ENCODE assay signal across 9 mouse cellular contexts in genomic region chr2:156726344-156726743, GRCm38 (mm10). TPM values are rescaled to one million over a fixed set of nuclear protein-coding genes. Genes with fewer than 3 reads are reported as not detected.
DNase-seq lines count a peak whose midpoint lies in the region; ATAC-seq and TF ChIP-seq lines count a peak whose summit lies in the region.
"Had no signal": no experiment of that assay in that cellular context is flagged by ENCODE, and none has a peak within 500 bp of the region (broad histone marks: within the 10 kb centered on the region; RNA-seq: fewer than 3 reads in every experiment).

No protein-coding gene starts in this region.

- no peak for DNase-seq in limb, embryonic 11.5 days (ENCODE audit: low spot score)
- no peak for DNase-seq in limb, embryonic 10.5 days (ENCODE audit: low spot score)
- peak; percentile 61 for DNase-seq in fibroblast of lung, adult 2 months (ENCODE audit: low read depth)
- no peak for DNase-seq in lung, adult 2 months
- DNase-seq in gastrocnemius, adult 8-10 months (ENCODE audit: low spot score in 2 of 2), result no peak
- no peak for DNase-seq in natural killer cell, adult 2 months (ENCODE audit: low spot score in 2 of 2)
- DNase-seq in right cerebral cortex, postnatal 25 days, result no peak
- DNase-seq: thymus, adult 18-20 months had no signal

- H3K4me1 ChIP-seq in limb, embryonic 11.5 days (ENCODE audit: control insufficient read depth, insufficient read depth, low read length), result 0 out of 2 replicates have a peak, but pooled peaks cover 3% of the 10 kb centered on the region
- H3K4me1 ChIP-seq in limb, embryonic 10.5 days, result peaks cover 55% of the 10 kb centered on the region
- H3K4me1 ChIP-seq in lung, adult 2 months (ENCODE audit: control insufficient read depth, insufficient read depth, low read length), result peaks cover 46% of the 10 kb centered on the region
- peaks cover 53% of the 10 kb centered on the region for H3K4me1 ChIP-seq in stomach, embryonic 15.5 days

- H3K27me3 ChIP-seq in limb, embryonic 11.5 days (ENCODE audit: control insufficient read depth, insufficient read depth, low read length), result no peaks in the 10 kb centered on the region
- no peaks in the 10 kb centered on the region for H3K27me3 ChIP-seq in limb, embryonic 10.5 days (ENCODE audit: low read depth, poor library complexity, severe bottlenecking)
- no peaks in the 10 kb centered on the region for H3K27me3 ChIP-seq in stomach, embryonic 15.5 days (replicated peaks)

- H3K27ac ChIP-seq in limb, embryonic 11.5 days (replicated peaks; ENCODE audit: low read depth, low read length), result no peak overlapping the region
- no peak overlapping the region for H3K27ac ChIP-seq in limb, embryonic 10.5 days
- peak overlapping the region; percentile 67 for H3K27ac ChIP-seq in stomach, embryonic 15.5 days

- no peaks in the 10 kb centered on the region for H3K9me3 ChIP-seq in limb, embryonic 11.5 days (ENCODE audit: control insufficient read depth, low read length)
- H3K9me3 ChIP-seq in limb, embryonic 10.5 days (replicated peaks), result no peaks in the 10 kb centered on the region
- H3K9me3 ChIP-seq in stomach, embryonic 15.5 days, result no peaks in the 10 kb centered on the region

- no peak for TF ChIP-seq CTCF in lung, adult 2 months (IDR thresholded peaks at IDR 0.05; ENCODE audit: insufficient read depth, low read length)

- no peaks in the 10 kb centered on the region; the same call in 1 of the 2 replicates for H3K36me3 ChIP-seq in limb, embryonic 11.5 days (ENCODE audit: control insufficient read depth, insufficient read depth, low read length)
- H3K36me3 ChIP-seq in limb, embryonic 10.5 days, result peaks cover 34% of the 10 kb centered on the region
- no peaks in the 10 kb centered on the region; the same call in 1 of the 2 replicates for H3K36me3 ChIP-seq in stomach, embryonic 15.5 days

- no peak overlapping the region for H3K4me3 ChIP-seq in limb, embryonic 11.5 days (ENCODE audit: low read depth, low read length)
- H3K4me3 ChIP-seq in limb, embryonic 10.5 days, result no peak overlapping the region
- H3K4me3 ChIP-seq in lung, adult 2 months (replicated peaks; ENCODE audit: extremely low read depth, low read depth, low read length), result no peak overlapping the region
- H3K4me3 ChIP-seq in stomach, embryonic 15.5 days (replicated peaks), result no peak overlapping the region

- H3K9ac ChIP-seq in limb, embryonic 11.5 days (ENCODE audit: low read length), result no peak overlapping the region; the same call in 1 of the 2 replicates
- no peak overlapping the region for H3K9ac ChIP-seq in stomach, embryonic 15.5 days

- 35% methylated on average over 7 of the region's 7 CpGs for WGBS in limb, embryonic 11.5 days
- 35% methylated on average over 7 of the region's 7 CpGs for WGBS in limb, embryonic 10.5 days
- WGBS in lung, adult 2 months, result 12% methylated on average over 7 of the region's 7 CpGs
- WGBS in stomach, embryonic 15.5 days, result 31% methylated on average over 7 of the region's 7 CpGs

- TF ChIP-seq POLR2A in lung, adult 2 months (IDR thresholded peaks at IDR 0.05; ENCODE audit: borderline replicate concordance, extremely low read depth, low read depth, low read length), result 0 out of 2 replicates have a peak, but pooled peaks have one; percentile 19

- ATAC-seq in limb, embryonic 11.5 days (ENCODE audit: insufficient number of reproducible peaks, low FRiP score, low TSS enrichment, low read depth), result no peak
- ATAC-seq in stomach, embryonic 15.5 days (ENCODE audit: insufficient read depth, low FRiP score, low read depth), result no peak

- H3K4me2 ChIP-seq in limb, embryonic 11.5 days (ENCODE audit: low read depth, severe bottlenecking), result 0 out of 2 replicates have a peak overlapping the region, but pooled peaks have one; percentile 10
- 0 out of 2 replicates have a peak overlapping the region, but pooled peaks have one; percentile 23 for H3K4me2 ChIP-seq in stomach, embryonic 15.5 days

RNA-seq across cellular contexts. Expression of gene Myl9, which starts 48.9 kb away (rescaled TPM):
- polyA plus RNA-seq in limb, embryonic 11.5 days (2014; fragmentation: Nextera tagmentation; extraction: Ambion mirVana), result 82.0 and 83.8 TPM in 2 replicates
- 30.1 and 62.7 TPM in 2 replicates for polyA plus RNA-seq in limb, embryonic 10.5 days (2016; fragmentation: Nextera tagmentation; extraction: Ambion mirVana)
- polyA plus RNA-seq in lung, adult 2 months (2012; rRNA removed), result 174 and 258 TPM in 2 replicates
- 1,258 and 1,308 TPM in 2 replicates for polyA plus RNA-seq in stomach, embryonic 15.5 days (2015; fragmentation: Nextera tagmentation; extraction: Ambion mirVana)
- total RNA-seq in gastrocnemius, adult 8-10 months (2022), result 10 to 100 TPM; 28.1 to 44.3 (median 31.9) TPM
